Mouse (Mus musculus) neural tube, embryonic 13.5 days (tissue): ENCODE measurements around the gene Eef2kmt. TPM values are rescaled to one million over a fixed set of nuclear protein-coding genes. Genes with fewer than 3 reads are reported as not detected.

Source experiments
- ATAC-seq: fragments of 200-750 bp; cut with Nextera tagmentation; 2 replicates; pipeline ENCODE4 v1.8.0; 2017; ENCODE audit warnings: low read depth, mild to moderate bottlenecking, moderate TSS enrichment, moderate library complexity
- H3K27ac ChIP-seq: fragments of 300-500 bp; sonication (generic); replicated peaks from 2 replicates; pipeline ENCODE4 v1.5.1; 2015; ENCODE audit warnings: moderate library complexity, mild to moderate bottlenecking, inconsistent platforms
- H3K27me3 ChIP-seq: fragments of 300-500 bp; sonication (generic); 2 replicates; pipeline ENCODE4 v1.6.1; 2015; ENCODE audit warnings: mild to moderate bottlenecking, inconsistent platforms
- H3K36me3 ChIP-seq: fragments of 300-500 bp; sonication (generic); 2 replicates; pipeline ENCODE4 v1.6.1; 2015; ENCODE audit warnings: mild to moderate bottlenecking, inconsistent platforms
- H3K4me1 ChIP-seq: fragments of 300-500 bp; sonication (generic); replicated peaks from 2 replicates; pipeline ENCODE4 v1.6.1; 2015; ENCODE audit warnings: inconsistent platforms
- H3K4me2 ChIP-seq: fragments of 300-500 bp; sonication (generic); 2 replicates; pipeline ENCODE4 v1.6.1; 2015; ENCODE audit warnings: inconsistent platforms, mild to moderate bottlenecking, moderate library complexity
- H3K4me3 ChIP-seq: fragments of 300-500 bp; sonication (generic); 2 replicates; pipeline ENCODE4 v1.5.1; 2015; ENCODE audit warnings: mild to moderate bottlenecking, inconsistent platforms
- H3K9ac ChIP-seq: fragments of 300-500 bp; sonication (generic); 2 replicates; pipeline ENCODE4 v1.6.1; 2015; ENCODE audit warnings: moderate library complexity, mild to moderate bottlenecking, inconsistent platforms
- H3K9me3 ChIP-seq: fragments of 300-500 bp; sonication (generic); 2 replicates; pipeline ENCODE4 v1.6.1; 2016; ENCODE audit warnings: inconsistent platforms
- WGBS: fragments of 180-500 bp; shearing (Covaris S2); methylation state at CpG from one replicate; pipeline ENCODE4 v1.1.7; 2015; 5-methylcytosine and 5-hydroxymethylcytosine counted together
- polyA plus RNA-seq: library from polyadenylated mRNA; unstranded; fragments of >200 nt; fragmentation: Nextera tagmentation; extraction: Ambion mirVana; gene quantifications from 2 replicates; pipeline ENCODE4 v1.2.1, GENCODE M21; 2015

Eef2kmt gene
- polyA plus RNA-seq, 1 experiment from 2014 or later, result 8.8 TPM

DNA sequence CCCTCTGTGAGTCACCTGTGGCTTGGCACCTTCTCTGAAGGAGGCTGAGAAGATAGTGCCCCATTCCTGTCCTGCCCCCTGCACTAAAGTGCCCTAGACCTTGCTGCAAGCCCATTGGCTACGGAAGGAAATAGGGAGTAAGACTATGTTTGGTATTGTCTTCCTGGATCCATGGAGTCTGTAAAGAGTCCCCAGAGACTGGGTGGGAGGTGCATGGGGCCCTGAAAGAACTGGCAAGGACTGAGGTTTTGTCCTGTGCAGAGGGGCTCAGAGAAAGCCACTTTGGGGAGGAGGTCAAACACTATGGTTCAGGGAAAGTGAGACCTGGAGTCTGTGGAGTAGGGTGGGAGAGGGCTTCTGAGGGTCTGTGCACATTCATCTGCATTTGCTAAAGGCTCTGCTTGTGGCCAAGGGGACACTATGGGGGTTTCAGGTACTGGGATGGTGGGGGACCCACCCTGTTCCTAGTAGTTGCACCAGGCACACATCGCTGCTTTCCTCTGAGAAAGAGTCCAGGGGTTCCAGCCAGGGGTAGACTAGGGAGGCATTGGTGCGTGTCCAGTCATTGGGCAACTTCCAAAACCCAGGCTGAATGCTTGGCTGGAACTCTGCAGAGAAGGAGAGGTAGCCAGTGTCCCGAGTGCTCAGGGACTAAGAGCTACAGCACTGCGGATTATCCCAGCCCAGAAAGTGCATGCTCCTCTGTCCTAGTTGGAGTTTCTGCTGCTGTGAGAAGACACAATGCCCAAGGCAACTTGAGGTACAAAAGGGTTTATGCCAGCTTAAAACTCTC, 38.2 kb downstream of the Eef2kmt start:
- Histone ChIP-seq H3K27me3 (peaks cover 3% of the 10 kb centered on the region; the same call in 1 of the 2 replicates), H3K4me3 (no peak overlapping the region), H3K9me3 (no peaks in the 10 kb centered on the region), H3K4me2 (no peak overlapping the region), H3K4me1 (no peaks in the 10 kb centered on the region), H3K27ac (no peak overlapping the region), H3K9ac (no peak overlapping the region), H3K36me3 (no peaks in the 10 kb centered on the region)
- no peak for ATAC-seq
- WGBS, result 62% methylated on average over 5 of the region's 5 CpGs

DNA sequence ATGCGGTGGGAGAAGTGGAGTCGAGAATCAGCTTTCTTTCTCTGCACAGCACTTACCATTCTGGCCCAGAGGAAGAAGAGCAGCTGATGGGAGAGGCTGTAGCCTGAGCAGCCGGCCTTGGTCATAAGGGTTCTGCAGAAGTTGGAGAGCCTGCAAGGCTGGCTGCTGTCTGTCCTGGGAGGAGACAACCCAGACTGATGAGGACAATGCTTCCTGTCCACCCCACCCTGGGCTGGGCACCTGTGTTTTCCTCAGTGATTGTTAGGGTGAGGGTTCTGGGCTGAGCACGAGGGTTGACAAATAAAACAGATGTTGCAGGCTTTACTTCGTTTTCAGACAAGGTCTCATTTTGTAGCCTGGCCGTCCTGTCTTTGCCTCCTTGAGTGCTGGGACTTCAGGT, 39.1 kb downstream of the Eef2kmt start:
- no peak overlapping the region for H3K4me2 ChIP-seq
- no peaks in the 10 kb centered on the region for H3K4me1 ChIP-seq
- peaks cover 3% of the 10 kb centered on the region; the same call in 1 of the 2 replicates for H3K27me3 ChIP-seq
- WGBS, result 71% methylated on average over 6 of the region's 6 CpGs
- no peaks in the 10 kb centered on the region for H3K9me3 ChIP-seq
- H3K4me3 ChIP-seq, result no peak overlapping the region
- no peak for ATAC-seq
- H3K36me3 ChIP-seq, result no peaks in the 10 kb centered on the region
- no peak overlapping the region for H3K9ac ChIP-seq
- no peak overlapping the region for H3K27ac ChIP-seq

DNA sequence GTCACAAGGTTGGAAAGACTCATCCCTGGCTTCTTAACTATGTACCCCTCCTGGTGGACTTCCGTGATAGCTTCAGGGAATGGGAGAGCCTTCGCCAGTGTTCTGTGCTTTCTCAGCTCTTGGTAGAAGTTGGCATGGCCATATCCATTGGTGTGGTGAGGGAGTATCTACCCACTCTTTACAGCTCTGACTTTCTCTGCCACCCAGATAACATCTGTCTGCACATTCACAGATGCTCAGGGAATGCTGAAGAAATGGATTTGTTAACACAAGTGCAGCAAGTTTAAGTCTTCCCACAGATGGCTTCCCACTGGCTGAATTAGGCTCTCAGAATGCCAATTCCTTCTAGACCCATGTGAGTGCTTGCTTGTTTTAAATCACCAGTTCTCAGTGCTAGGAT, 41.7 kb downstream of the Eef2kmt start:
- no peaks in the 10 kb centered on the region for H3K4me1 ChIP-seq
- ATAC-seq, result no peak
- no peak overlapping the region for H3K27ac ChIP-seq
- no peak overlapping the region for H3K4me2 ChIP-seq
- H3K9me3 ChIP-seq, result no peaks in the 10 kb centered on the region
- 89% methylated on average over 2 of the region's 2 CpGs for WGBS
- H3K36me3 ChIP-seq, result no peaks in the 10 kb centered on the region
- no peaks in the 10 kb centered on the region for H3K27me3 ChIP-seq
- H3K9ac ChIP-seq, result no peak overlapping the region
- H3K4me3 ChIP-seq, result no peak overlapping the region

DNA sequence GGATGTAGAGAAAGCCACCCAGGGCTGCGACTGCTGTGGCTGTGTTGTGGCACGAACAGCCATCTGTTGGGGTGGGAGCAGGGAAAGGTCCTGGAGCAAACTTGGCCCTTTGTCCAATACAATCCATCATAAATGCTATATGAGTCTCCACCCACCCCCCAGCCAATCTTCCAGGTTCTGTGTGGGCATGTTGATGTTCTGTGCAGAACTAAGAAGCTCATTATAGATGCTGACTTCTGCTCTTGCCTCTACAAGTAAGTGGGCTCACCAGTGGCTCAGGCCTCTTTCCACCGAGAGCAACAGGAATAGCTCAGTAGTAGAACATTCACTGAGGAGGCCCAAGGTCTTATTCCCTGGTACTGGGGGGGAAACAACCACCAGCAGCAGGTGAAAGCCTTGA, 43.6 kb downstream of the Eef2kmt start:
- H3K27ac ChIP-seq, result no peak overlapping the region
- no peak for ATAC-seq
- 75% methylated on average over 3 of the region's 3 CpGs for WGBS

DNA sequence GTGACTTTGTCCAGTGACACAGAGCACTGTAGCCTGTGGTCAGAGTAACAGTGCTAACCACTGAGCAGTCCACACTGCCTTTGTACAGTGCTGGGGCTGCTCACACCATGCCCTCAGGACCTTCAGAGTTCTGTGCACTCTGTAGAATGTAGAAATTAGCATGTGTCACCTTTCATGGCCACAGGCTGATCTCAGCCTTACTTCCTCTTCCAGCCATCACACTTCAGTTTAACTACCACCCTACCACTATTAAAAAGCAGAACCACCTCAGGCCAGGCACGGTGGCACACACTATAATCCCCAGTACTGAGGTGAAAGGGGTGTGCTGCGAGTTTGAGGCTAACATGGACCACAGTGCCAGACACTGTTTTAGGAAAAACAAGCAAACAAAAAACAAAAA, 45.4 kb downstream of the Eef2kmt start:
- H3K9ac ChIP-seq, result no peak overlapping the region
- no peaks in the 10 kb centered on the region for H3K36me3 ChIP-seq
- H3K4me1 ChIP-seq, result no peaks in the 10 kb centered on the region
- peaks cover 4% of the 10 kb centered on the region for H3K27me3 ChIP-seq
- H3K4me3 ChIP-seq, result no peak overlapping the region
- 72% methylated on average over 2 of the region's 2 CpGs for WGBS
- no peak overlapping the region for H3K4me2 ChIP-seq
- no peak overlapping the region for H3K27ac ChIP-seq
- ATAC-seq, result no peak
- no peaks in the 10 kb centered on the region for H3K9me3 ChIP-seq

More for the DNA sequence above, 43.6 kb downstream of the Eef2kmt start:
- Histone ChIP-seq H3K4me2 (no peak overlapping the region), H3K4me1 (no peaks in the 10 kb centered on the region), H3K4me3 (no peak overlapping the region), H3K9me3 (no peaks in the 10 kb centered on the region), H3K36me3 (no peaks in the 10 kb centered on the region), H3K9ac (no peak overlapping the region), H3K27me3 (no peaks in the 10 kb centered on the region)

DNA sequence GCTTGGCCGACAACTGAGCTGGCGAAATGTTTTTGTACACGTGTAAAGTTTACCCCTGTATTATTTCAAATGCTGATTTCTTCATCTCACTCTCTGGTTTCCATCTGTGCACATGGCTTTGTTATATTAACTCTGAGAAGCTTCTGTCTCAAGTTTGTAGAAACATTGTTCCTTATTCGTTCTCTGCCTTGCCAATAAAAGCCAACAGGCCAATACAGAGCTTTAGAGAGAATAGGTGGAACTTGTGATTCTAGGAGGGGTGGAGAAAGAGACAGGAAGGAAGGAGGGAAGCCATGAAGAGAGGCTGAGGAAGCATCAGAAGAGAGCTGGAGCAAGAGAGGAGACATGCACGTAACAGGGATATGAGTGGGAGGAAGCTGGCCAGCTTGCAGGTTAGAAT, 49.7 kb downstream of the Eef2kmt start:
- no peak overlapping the region for H3K9ac ChIP-seq
- no peaks in the 10 kb centered on the region for H3K9me3 ChIP-seq
- H3K27ac ChIP-seq, result no peak overlapping the region
- H3K36me3 ChIP-seq, result no peaks in the 10 kb centered on the region
- H3K27me3 ChIP-seq, result peaks cover 11% of the 10 kb centered on the region
- H3K4me3 ChIP-seq, result no peak overlapping the region
- no peak for ATAC-seq
- H3K4me1 ChIP-seq, result peaks cover 15% of the 10 kb centered on the region
- no peak overlapping the region for H3K4me2 ChIP-seq
- WGBS, result 83% methylated on average over 5 of the region's 5 CpGs

DNA sequence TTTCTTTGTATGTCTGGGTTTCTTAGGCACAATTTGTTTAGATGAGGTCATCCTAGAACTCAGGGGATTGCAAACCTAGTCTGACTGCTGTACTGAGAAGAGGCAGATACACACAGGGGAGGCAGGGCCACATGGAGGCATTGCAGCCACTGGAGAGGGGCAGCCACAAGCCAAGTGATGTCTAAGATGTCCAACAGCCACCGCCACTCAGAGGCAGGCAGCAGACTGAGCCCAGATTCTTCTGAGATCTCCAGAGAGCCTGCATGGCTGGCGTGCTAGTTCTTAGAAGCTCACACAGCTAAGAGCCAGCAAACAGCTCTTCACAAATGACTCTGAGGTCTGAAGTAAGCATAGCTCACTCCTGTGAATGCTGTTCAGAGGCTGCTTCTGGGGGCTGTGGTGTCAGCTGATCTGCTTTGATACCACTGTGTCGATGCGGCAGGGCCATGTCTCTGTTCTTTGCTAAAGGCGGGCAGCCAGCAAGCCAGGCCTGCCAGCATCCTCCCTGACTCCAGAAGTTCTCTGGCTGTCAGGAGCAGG, 50.3 kb downstream of the Eef2kmt start:
- H3K4me1 ChIP-seq, result peaks cover 15% of the 10 kb centered on the region
- 93% methylated on average over 5 of the region's 5 CpGs for WGBS
- H3K27me3 ChIP-seq, result peaks cover 11% of the 10 kb centered on the region

DNA sequence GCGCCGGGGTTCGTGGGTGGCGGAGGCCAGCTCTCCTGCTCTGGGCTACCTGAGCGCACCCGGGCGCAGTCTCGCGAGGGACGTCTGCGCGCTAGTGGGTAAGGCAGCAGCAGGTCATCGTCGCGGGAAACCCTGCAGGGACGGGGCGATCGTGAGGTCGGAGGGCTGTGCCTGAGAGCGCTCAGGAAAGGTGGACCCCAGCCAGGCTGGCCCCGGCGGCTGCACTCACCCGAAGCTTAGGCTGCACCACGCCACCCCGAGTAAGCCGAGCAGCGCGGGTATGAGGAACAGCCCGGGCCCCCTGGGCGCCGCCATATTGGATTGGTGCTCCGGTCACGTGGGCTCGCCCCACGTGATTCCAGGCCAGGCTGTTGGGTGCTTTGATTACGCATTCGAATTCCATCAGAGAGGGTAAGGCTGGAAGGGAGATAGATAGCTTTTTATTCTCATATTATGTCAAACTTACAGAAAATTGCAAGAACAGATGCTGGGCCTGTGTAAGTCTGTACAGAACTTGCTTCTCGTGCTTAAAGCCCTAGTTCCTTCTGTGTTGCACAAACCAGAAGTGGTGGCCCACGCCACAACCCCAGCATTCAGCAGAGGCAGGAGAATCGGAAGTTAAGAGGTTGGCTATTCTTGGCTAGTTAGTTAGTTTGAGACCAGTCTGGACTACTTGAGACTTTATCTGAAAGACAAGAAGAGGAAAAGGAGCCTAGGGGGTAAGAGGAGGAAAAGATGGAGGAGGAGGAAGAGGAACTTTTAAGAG, 51.9 kb downstream of the Eef2kmt start, which contains the start of gene Nagpa:
Nagpa (minus strand) TSS at position 345 of the 766 bp plus-strand sequence.
- Histone ChIP-seq H3K9ac (peak within 1 kb of the TSS; percentile 75), H3K4me1 (peaks cover 15% of the 10 kb centered on the region), H3K4me3 (peak within 1 kb of the TSS; percentile 81), H3K9me3 (no peaks in the 10 kb centered on the region), H3K27me3 (peaks cover 11% of the 10 kb centered on the region), H3K27ac (no peak within 1 kb of the TSS), H3K4me2 (peak within 1 kb of the TSS; percentile 95), H3K36me3 (peaks cover 10% of the 10 kb centered on the region; the same call in 1 of the 2 replicates)
- peak; percentile 84 for ATAC-seq
- WGBS, result 4% methylated on average over 40 of the region's 40 CpGs

More for the DNA sequence above, 50.3 kb downstream of the Eef2kmt start:
- Histone ChIP-seq H3K4me3 (no peak overlapping the region), H3K9ac (no peak overlapping the region), H3K9me3 (no peaks in the 10 kb centered on the region), H3K27ac (no peak overlapping the region), H3K36me3 (no peaks in the 10 kb centered on the region), H3K4me2 (no peak overlapping the region)
- ATAC-seq, result no peak

DNA sequence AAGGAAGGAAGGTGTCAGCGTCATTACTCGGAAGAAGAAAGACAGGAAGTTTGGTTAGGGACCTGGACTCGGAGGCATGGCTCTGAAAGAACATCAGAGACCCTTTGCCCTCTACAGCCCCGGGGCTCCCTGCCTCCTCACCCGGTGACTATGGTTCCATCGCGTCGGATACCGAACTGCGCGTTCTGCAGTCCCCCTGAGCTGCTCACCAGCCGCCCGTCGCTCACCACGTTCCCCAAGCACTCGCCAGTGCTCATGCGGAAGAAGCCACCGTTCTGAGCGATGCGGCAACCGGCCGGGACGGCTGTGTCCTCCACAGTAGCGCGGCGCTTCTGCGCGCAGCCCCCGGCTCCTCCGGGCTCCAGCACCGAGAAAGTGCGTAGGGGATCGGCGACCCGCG, 52.6 kb downstream of the Eef2kmt start:
- no peaks in the 10 kb centered on the region for H3K9me3 ChIP-seq
- peaks cover 15% of the 10 kb centered on the region for H3K4me1 ChIP-seq
- WGBS, result 2% methylated on average over 36 of the region's 36 CpGs
- H3K9ac ChIP-seq, result peak overlapping the region; percentile 75
- peak overlapping the region; percentile 81 for H3K4me3 ChIP-seq
- H3K36me3 ChIP-seq, result peaks cover 17% of the 10 kb centered on the region
- no peak overlapping the region for H3K27ac ChIP-seq
- H3K4me2 ChIP-seq, result peak overlapping the region; percentile 95
- peak; percentile 58 for ATAC-seq
- H3K27me3 ChIP-seq, result peaks cover 11% of the 10 kb centered on the region

DNA sequence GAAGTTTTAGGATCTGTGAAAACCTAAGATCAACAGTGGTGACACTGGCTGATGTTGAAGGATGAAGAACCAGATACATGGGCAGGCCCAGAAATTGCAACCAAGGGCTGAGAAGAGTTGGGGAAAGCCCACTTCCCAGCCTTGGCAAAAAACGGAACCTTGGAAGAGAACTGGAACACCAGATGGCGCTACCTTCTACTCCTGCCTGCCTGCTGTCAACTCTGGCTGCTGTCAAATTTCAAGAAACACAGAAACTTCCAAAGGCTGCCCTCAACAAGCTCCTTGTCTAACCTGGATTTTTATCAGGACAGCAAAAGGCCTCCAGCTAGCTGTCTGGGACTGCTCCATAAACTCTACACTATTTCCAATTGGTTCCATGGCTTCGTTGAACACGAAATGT, 53.1 kb downstream of the Eef2kmt start:
- peaks cover 22% of the 10 kb centered on the region for H3K36me3 ChIP-seq
- peak overlapping the region; percentile 95 for H3K4me2 ChIP-seq
- H3K27ac ChIP-seq, result no peak overlapping the region
- peaks cover 11% of the 10 kb centered on the region for H3K27me3 ChIP-seq
- WGBS, result 17% methylated on average over 4 of the region's 4 CpGs
- peak overlapping the region; percentile 81 for H3K4me3 ChIP-seq
- H3K4me1 ChIP-seq, result peaks cover 15% of the 10 kb centered on the region
- no peak overlapping the region; the same call in 1 of the 2 replicates for H3K9ac ChIP-seq
- H3K9me3 ChIP-seq, result no peaks in the 10 kb centered on the region
- no peak for ATAC-seq

DNA sequence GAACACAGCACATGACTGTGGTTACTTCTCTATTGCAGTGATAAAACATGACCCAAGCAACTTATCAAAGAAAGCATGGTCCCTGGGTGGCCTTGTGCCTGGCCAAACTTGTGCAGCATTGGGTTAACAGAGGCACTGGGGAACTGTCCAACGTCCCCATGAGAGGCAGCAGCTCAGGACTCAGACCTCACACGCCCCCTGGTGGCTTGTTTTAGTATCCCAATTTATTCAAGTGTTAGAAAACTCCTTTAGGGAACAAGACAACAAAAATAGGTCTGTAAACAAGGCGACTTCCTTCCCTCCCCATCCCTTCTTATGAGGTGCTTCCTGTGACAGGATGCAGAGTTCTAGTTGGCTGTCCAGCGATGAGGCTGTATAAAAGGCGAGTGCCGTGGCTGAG, 60.7 kb downstream of the Eef2kmt start:
- Histone ChIP-seq H3K4me1 (no peaks in the 10 kb centered on the region), H3K4me2 (no peak overlapping the region), H3K9ac (no peak overlapping the region), H3K36me3 (peaks cover 30% of the 10 kb centered on the region), H3K4me3 (no peak overlapping the region), H3K27ac (no peak overlapping the region), H3K9me3 (no peaks in the 10 kb centered on the region), H3K27me3 (no peaks in the 10 kb centered on the region)
- WGBS, result 30% methylated on average over 6 of the region's 6 CpGs
- no peak for ATAC-seq
